Mouse (Mus musculus) lung, embryonic 16.5 days (tissue): ENCODE data around the gene Vwf. TPM values are rescaled to one million over a fixed set of nuclear protein-coding genes. Genes with fewer than 3 reads are reported as not detected.

Source experiments
- ATAC-seq: fragments of 200-750 bp; cut with Nextera tagmentation; 2 replicates; pipeline ENCODE4 v1.8.0; 2017; ENCODE audit warnings: low read depth, mild to moderate bottlenecking, moderate library complexity
- H3K27ac ChIP-seq: fragments of 300-500 bp; sonication (generic); 2 replicates; pipeline ENCODE4 v1.5.1; 2014; ENCODE audit warnings: mild to moderate bottlenecking, control low read depth, low read length
- H3K27me3 ChIP-seq: fragments of 300-500 bp; sonication (generic); 2 replicates; pipeline ENCODE4 v1.6.1; 2014; ENCODE audit warnings: low read depth, low read length, mixed read lengths; ENCODE audit not compliant: control insufficient read depth, insufficient read depth
- H3K36me3 ChIP-seq: fragments of 300-500 bp; sonication (generic); 2 replicates; pipeline ENCODE4 v1.6.1; 2014; ENCODE audit warnings: low read length; ENCODE audit not compliant: control insufficient read depth, insufficient read depth
- H3K4me1 ChIP-seq: fragments of 300-500 bp; sonication (generic); replicated peaks from 2 replicates; pipeline ENCODE4 v1.6.1; 2014; ENCODE audit warnings: low read length, mixed read lengths; ENCODE audit not compliant: control insufficient read depth, insufficient read depth
- H3K4me2 ChIP-seq: fragments of 300-500 bp; sonication (generic); 2 replicates; pipeline ENCODE4 v1.6.1; 2014; ENCODE audit warnings: low read depth, low read length, control low read depth
- H3K4me3 ChIP-seq: fragments of 300-500 bp; sonication (generic); 2 replicates; pipeline ENCODE4 v1.5.1; 2014; ENCODE audit warnings: mild to moderate bottlenecking, low read length, control low read depth
- H3K9ac ChIP-seq: fragments of 300-500 bp; sonication (generic); 2 replicates; pipeline ENCODE4 v1.6.1; 2014; ENCODE audit warnings: low read length, control low read depth
- H3K9me3 ChIP-seq: fragments of 300-500 bp; sonication (generic); 2 replicates; pipeline ENCODE4 v1.6.1; 2016; ENCODE audit warnings: low read length; ENCODE audit not compliant: control insufficient read depth
- WGBS: fragments of 180-500 bp; shearing (Covaris S2); extraction: QIAGEN DNeasy Blood & Tissue Kit; methylation state at CpG from one replicate; pipeline ENCODE4 v1.1.7; 2014; 5-methylcytosine and 5-hydroxymethylcytosine counted together
- polyA plus RNA-seq: library from polyadenylated mRNA; unstranded; fragments of >200 nt; fragmentation: Nextera tagmentation; extraction: Ambion mirVana; gene quantifications from 2 replicates; pipeline ENCODE4 v1.2.1, GENCODE M21; 2015

Gene Vwf
- polyA plus RNA-seq, 1 experiment from 2014 or later = 21.6 TPM

GRCm38 (mm10) chr6:125577882-125578646 lies 31.5 kb downstream of the Vwf start:
- 54% methylated on average over 11 of the region's 11 CpGs for WGBS
- peaks cover 10% of the 10 kb centered on the region for H3K4me1 ChIP-seq
- no peak overlapping the region for H3K27ac ChIP-seq
- no peak overlapping the region for H3K9ac ChIP-seq
- ATAC-seq = no peak
- no peak overlapping the region for H3K4me2 ChIP-seq
- no peaks in the 10 kb centered on the region for H3K27me3 ChIP-seq
- no peak overlapping the region for H3K4me3 ChIP-seq
- H3K36me3 ChIP-seq = no peaks in the 10 kb centered on the region
- H3K9me3 ChIP-seq = no peaks in the 10 kb centered on the region

DNA sequence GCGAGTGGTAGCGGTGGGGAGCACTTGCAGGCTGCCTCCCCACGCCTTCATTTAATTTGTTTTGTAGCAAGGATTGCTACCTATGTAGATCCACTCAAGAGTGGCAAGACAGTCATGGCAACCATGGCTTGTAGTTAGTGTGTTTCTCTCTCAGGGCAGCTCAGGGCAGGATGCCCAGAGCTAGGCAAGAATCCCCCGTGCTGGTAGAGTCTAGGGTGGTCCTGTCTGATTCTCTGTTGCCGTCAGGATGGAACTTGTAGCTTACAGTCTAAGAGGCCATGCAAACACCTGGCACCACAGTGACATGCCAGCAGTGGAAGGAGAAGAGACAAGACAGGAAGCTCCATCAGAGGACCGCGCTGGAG lies 32.1 kb downstream of the Vwf start:
- Histone ChIP-seq H3K27ac (no peak overlapping the region), H3K27me3 (no peaks in the 10 kb centered on the region), H3K9me3 (no peaks in the 10 kb centered on the region), H3K36me3 (no peaks in the 10 kb centered on the region), H3K9ac (no peak overlapping the region), H3K4me1 (peaks cover 6% of the 10 kb centered on the region), H3K4me3 (no peak overlapping the region), H3K4me2 (no peak overlapping the region)
- 73% methylated on average over 7 of the region's 7 CpGs for WGBS
- ATAC-seq = no peak

DNA sequence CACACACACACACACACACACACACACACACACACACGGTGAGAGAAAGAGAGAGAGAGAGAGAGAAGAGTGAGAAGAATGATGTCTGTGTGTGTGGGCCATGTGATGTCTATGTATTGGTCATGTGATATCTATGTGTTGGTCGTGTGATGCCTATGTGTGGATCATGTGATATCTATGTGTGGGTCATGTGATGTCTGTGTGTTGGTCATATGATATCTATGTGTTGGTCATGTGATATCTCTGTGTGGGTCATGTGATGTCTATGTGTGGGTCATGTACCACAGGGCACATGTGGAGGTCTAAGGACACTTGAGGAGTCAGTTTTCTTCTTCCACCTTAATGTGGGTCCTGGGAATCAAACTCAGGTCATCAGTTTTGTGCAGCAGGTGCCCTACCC lies 33.3 kb downstream of the Vwf start:
- no peak overlapping the region for H3K9ac ChIP-seq
- no peak overlapping the region for H3K4me3 ChIP-seq
- ATAC-seq = no peak
- no peaks in the 10 kb centered on the region for H3K36me3 ChIP-seq
- WGBS = 90% methylated on average over 1 of the region's 2 CpGs
- H3K27me3 ChIP-seq = no peaks in the 10 kb centered on the region
- H3K4me1 ChIP-seq = no peaks in the 10 kb centered on the region
- no peaks in the 10 kb centered on the region for H3K9me3 ChIP-seq
- H3K27ac ChIP-seq = no peak overlapping the region
- no peak overlapping the region for H3K4me2 ChIP-seq

DNA sequence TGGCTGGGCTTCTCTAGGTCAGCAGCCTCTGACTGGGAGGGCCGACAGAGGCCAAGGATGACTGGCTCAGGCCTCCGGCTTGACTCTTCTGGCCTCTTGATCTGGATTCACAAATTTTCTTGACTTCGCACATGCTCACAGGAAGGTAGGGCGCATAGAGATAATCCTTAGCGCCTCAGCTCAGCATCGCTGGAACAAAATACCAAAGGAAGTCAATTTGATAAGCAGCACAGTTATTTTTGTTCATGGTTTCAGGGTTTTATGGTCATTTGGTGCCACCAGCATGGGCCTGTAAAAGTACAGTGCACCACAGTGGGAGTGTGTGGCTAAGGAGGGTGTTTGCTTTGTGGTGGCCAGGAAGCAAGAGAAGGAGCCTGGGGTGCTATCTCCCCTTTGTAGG lies 37.1 kb downstream of the Vwf start:
- no peak overlapping the region for H3K27ac ChIP-seq
- H3K9me3 ChIP-seq = no peaks in the 10 kb centered on the region
- H3K9ac ChIP-seq = no peak overlapping the region
- H3K27me3 ChIP-seq = no peaks in the 10 kb centered on the region
- no peak overlapping the region for H3K4me3 ChIP-seq
- no peak overlapping the region for H3K4me2 ChIP-seq
- no peaks in the 10 kb centered on the region for H3K36me3 ChIP-seq
- WGBS = 77% methylated on average over 6 of the region's 6 CpGs
- ATAC-seq = no peak
- H3K4me1 ChIP-seq = no peaks in the 10 kb centered on the region

DNA sequence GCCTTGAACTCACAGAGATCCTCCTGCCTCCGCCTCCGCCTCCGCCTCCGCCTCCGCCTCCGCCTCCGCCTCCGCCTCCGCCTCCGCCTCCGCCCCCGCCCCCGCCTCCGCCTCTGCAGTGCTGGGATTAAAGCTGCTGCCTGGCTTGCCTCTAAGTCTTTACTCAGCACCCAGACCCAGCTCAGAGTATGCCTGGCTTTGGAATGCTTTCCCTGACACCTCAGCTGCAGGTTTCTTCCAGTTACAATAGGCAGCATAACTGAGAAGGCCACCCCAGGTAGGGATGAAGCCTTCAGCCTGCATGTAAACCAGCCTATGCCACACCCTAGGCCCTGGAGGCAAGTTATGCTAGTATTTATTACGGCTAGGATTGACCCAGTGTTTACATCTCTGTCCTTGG lies 37.7 kb downstream of the Vwf start:
- Histone ChIP-seq H3K9me3 (no peaks in the 10 kb centered on the region), H3K36me3 (no peaks in the 10 kb centered on the region), H3K27me3 (no peaks in the 10 kb centered on the region), H3K4me3 (no peak overlapping the region), H3K4me2 (no peak overlapping the region), H3K9ac (no peak overlapping the region), H3K27ac (no peak overlapping the region), H3K4me1 (no peaks in the 10 kb centered on the region)
- ATAC-seq = no peak
- 93% methylated on average over 15 of the region's 15 CpGs for WGBS

DNA sequence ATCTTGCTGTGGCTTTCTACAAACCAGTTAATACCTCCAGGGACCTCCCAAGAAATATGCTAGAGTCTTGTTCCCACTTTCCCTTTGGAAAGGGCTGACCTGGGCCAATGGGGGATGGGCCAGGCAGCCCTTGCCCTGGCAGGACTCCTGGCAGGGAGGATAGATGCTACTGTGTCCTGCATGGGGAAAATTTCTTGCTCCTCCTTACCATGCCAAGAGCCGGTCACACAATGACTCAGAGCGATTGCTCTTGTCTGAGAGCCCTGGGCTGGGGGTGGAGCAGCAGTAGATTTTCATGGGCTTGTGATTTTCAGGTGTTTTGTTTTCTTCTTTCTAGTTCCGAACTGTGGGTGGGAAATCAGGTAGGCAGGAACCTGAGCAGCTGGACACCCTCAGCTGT lies 39.0 kb downstream of the Vwf start:
- ATAC-seq = no peak
- WGBS = 58% methylated on average over 3 of the region's 3 CpGs
- no peaks in the 10 kb centered on the region for H3K27me3 ChIP-seq
- no peak overlapping the region for H3K9ac ChIP-seq
- H3K4me1 ChIP-seq = no peaks in the 10 kb centered on the region
- H3K4me3 ChIP-seq = no peak overlapping the region
- no peak overlapping the region for H3K27ac ChIP-seq
- H3K9me3 ChIP-seq = no peaks in the 10 kb centered on the region
- H3K4me2 ChIP-seq = no peak overlapping the region
- H3K36me3 ChIP-seq = no peaks in the 10 kb centered on the region

GRCm38 (mm10) chr6:125586042-125586566 lies 39.5 kb downstream of the Vwf start:
- 75% methylated on average over 4 of the region's 4 CpGs for WGBS
- Histone ChIP-seq H3K27me3 (no peaks in the 10 kb centered on the region), H3K27ac (no peak overlapping the region)

GRCm38 (mm10) chr6:125588241-125588640 lies 41.7 kb downstream of the Vwf start:
- ATAC-seq = no peak
- WGBS = 84% methylated on average over 12 of the region's 12 CpGs
- Histone ChIP-seq H3K4me2 (no peak overlapping the region), H3K4me3 (no peak overlapping the region), H3K4me1 (peaks cover 9% of the 10 kb centered on the region), H3K27ac (no peak overlapping the region), H3K36me3 (no peaks in the 10 kb centered on the region), H3K9ac (no peak overlapping the region), H3K27me3 (no peaks in the 10 kb centered on the region), H3K9me3 (no peaks in the 10 kb centered on the region)

More at GRCm38 (mm10) chr6:125586042-125586566, 39.5 kb downstream of the Vwf start:
- Histone ChIP-seq H3K4me3 (no peak overlapping the region), H3K9ac (no peak overlapping the region), H3K4me2 (no peak overlapping the region), H3K36me3 (no peaks in the 10 kb centered on the region), H3K4me1 (no peaks in the 10 kb centered on the region), H3K9me3 (no peaks in the 10 kb centered on the region)
- ATAC-seq = no peak

DNA sequence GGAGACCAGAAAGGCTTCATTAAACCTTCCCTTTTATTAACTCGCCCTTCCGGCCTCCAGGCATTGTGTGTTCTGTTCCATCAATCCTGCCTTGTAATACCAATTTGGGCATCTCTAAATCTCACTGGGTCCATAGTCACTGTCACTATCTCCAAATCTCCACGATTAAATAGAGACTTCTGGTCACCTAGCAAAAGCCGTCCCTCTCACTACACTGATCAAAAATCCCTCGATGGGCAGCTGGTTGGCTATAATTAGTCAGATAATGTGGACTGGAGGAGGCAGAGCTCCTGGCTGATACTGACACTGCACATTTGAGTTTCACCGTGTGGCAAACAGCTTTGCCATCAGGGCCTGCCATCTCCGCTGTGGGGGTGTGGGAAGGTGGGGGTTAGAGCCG lies 42.5 kb downstream of the Vwf start:
- ATAC-seq = no peak

More for the DNA sequence above, 42.5 kb downstream of the Vwf start:
- WGBS = 82% methylated on average over 8 of the region's 8 CpGs
- Histone ChIP-seq H3K4me1 (peaks cover 9% of the 10 kb centered on the region), H3K27me3 (no peaks in the 10 kb centered on the region), H3K27ac (no peak overlapping the region), H3K9me3 (no peaks in the 10 kb centered on the region), H3K36me3 (no peaks in the 10 kb centered on the region), H3K4me3 (no peak overlapping the region), H3K9ac (no peak overlapping the region), H3K4me2 (no peak overlapping the region)
